Mouse (Mus musculus) myocyte (in vitro differentiated cells): ENCODE measurements around the gene Mctp1.

Experiments
- CEBPB ChIP-seq: IDR thresholded peaks from 2 replicates; pipeline ENCODE4 v1.6.1; 2011; ENCODE audit warnings: mild to moderate bottlenecking, moderate library complexity; ENCODE audit not compliant: poor library complexity, insufficient read depth, severe bottlenecking
- MAX ChIP-seq: IDR thresholded peaks from one replicate; pipeline ENCODE4 v1.6.1; 2011; ENCODE audit warnings: low read depth, mild to moderate bottlenecking, control low read depth
- MYOD1 ChIP-seq, 3 experiments: IDR thresholded peaks; one replicate each; pipeline ENCODE4 v1.6.1; 2011; ENCODE audit warnings: control low read depth in 2 of 3, low read depth in 2 of 3, mild to moderate bottlenecking in 2 of 3, moderate library complexity in 1 of 3; ENCODE audit not compliant: insufficient read length in 2 of 3, control insufficient read depth in 1 of 3
- MYOG ChIP-seq, 3 experiments: IDR thresholded peaks; one replicate each; pipeline ENCODE4 v1.6.1; 2011; ENCODE audit warnings: control low read depth in 2 of 3, low read depth in 2 of 3, mild to moderate bottlenecking in 2 of 3; ENCODE audit not compliant: insufficient read length in 2 of 3, control insufficient read depth in 1 of 3, insufficient read depth in 1 of 3
- POLR2A ChIP-seq: IDR thresholded peaks from one replicate; pipeline ENCODE4 v1.6.1; 2011; ENCODE audit warnings: low read depth, mild to moderate bottlenecking, control low read depth, moderate library complexity; ENCODE audit not compliant: insufficient read length
- POLR2AphosphoS2 ChIP-seq: IDR thresholded peaks from one replicate; pipeline ENCODE4 v1.6.1; 2011; ENCODE audit warnings: low read depth, control low read depth; ENCODE audit not compliant: insufficient read length
- REST ChIP-seq: IDR thresholded peaks from one replicate; pipeline ENCODE4 v1.6.1; 2011; ENCODE audit warnings: mild to moderate bottlenecking, control low read depth, moderate library complexity; ENCODE audit not compliant: insufficient read depth, insufficient read length
- TCF12 ChIP-seq: IDR thresholded peaks from one replicate; pipeline ENCODE4 v1.6.1; 2011; ENCODE audit warnings: mild to moderate bottlenecking, control low read depth; ENCODE audit not compliant: poor library complexity, insufficient read depth, severe bottlenecking
- TCF3 ChIP-seq: IDR thresholded peaks from one replicate; pipeline ENCODE4 v1.6.1; 2011; ENCODE audit warnings: low read depth, control low read depth; ENCODE audit not compliant: insufficient read length
- USF1 ChIP-seq: IDR thresholded peaks from one replicate; pipeline ENCODE4 v1.6.1; 2011; ENCODE audit warnings: low read depth, mild to moderate bottlenecking, control low read depth, moderate library complexity

GRCm38 (mm10) chr13:76892987-76893386 lies 508.7 kb downstream of the Mctp1 start:
- TF ChIP-seq TCF12 (no peak), MYOD1 (IDR thresholded peaks at IDR 0.05; ENCODE audit: control insufficient read depth in 1 of 3, insufficient read length in 2 of 3, low read depth in 2 of 3) (no peak), POLR2AphosphoS2 (no peak), MAX (no peak), REST (no peak), TCF3 (no peak), POLR2A (no peak), CEBPB (no peak), USF1 (no peak), MYOG (IDR thresholded peaks at IDR 0.05; ENCODE audit: control insufficient read depth in 1 of 3, insufficient read depth in 1 of 3, insufficient read length in 2 of 3, low read depth in 2 of 3) (no peak)
